Mouse (Mus musculus) kidney, adult 2 months (tissue): ENCODE measurements around the gene Vmn1r188.
"Not testable (repeated sequence)": the region's sequence is repeated elsewhere in the genome, so short reads cannot be mapped to it uniquely, and the experiment has no call there.

Experiments used
- CTCF ChIP-seq: fragments of 200-500 bp; conservative IDR thresholded peaks from 2 replicates; pipeline ENCODE4 v1.5.1; 2011; ENCODE audit warnings: low read depth, mild to moderate bottlenecking, control low read depth, low read length, moderate library complexity, mixed read lengths; ENCODE audit not compliant: insufficient read depth, insufficient read length
- POLR2A ChIP-seq: fragments of 200-500 bp; IDR thresholded peaks from one replicate; pipeline ENCODE4 v1.6.1; 2011; ENCODE audit warnings: low read depth, low read length, control low read depth

GRCm38 (mm10) chr13:22035267-22036148, 48.7 kb upstream of the Vmn1r188 start, which contains the start of the genes Hist1h2ah and Hist1h2bk:
- TF ChIP-seq POLR2A, CTCF: not testable (repeated sequence)
